Mouse (Mus musculus) bone marrow, adult 2 months (tissue): ENCODE results near the gene Epha3.

Experiments used
- CTCF ChIP-seq: fragments of 200-500 bp; IDR thresholded peaks from 2 replicates; pipeline ENCODE4 v1.5.1; 2011; ENCODE audit warnings: low read length, control low read depth; ENCODE audit not compliant: control insufficient read depth, insufficient read depth
- POLR2A ChIP-seq: fragments of 200-500 bp; IDR thresholded peaks from 2 replicates; pipeline ENCODE4 v1.6.1; 2011; ENCODE audit warnings: low read depth, mild to moderate bottlenecking, control low read depth, low read length, borderline replicate concordance; ENCODE audit not compliant: control insufficient read depth

DNA sequence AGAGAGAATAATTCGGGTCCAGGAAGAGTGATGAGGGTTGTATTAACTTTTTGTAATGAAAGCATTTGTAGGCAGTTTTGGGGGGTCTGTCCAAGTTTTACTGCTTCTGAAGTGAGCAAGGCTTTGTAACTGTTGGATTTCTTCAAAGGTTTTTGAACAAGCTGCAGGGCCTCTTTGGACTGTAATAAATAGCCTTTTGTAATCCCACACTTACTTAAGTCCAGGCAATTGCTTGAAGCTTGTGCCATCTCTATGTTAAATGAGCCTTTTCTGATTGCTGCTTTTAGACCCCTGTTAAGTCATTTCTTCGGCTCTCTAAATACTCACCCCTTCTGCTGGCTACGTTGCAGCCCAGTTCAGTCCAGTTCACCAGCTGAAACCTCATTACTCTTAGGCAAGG, 248.6 kb downstream of the Epha3 start:
- no peak for TF ChIP-seq POLR2A
- TF ChIP-seq CTCF = no peak
